Mouse (Mus musculus) CH12.LX (cell line): ENCODE data around the gene Gm44965. TPM values are rescaled to one million over a fixed set of nuclear protein-coding genes. Genes with fewer than 3 reads are reported as not detected.

Experiments used
- DNase-seq: peaks from one replicate; pipeline ENCODE4 v3.0.0-alpha.2; 2013; ENCODE audit errors: extremely low read depth
- H3K27ac ChIP-seq: 2 replicates; pipeline ENCODE4 v1.5.1; 2012; ENCODE audit warnings: low read depth, mild to moderate bottlenecking, control low read depth, moderate library complexity; ENCODE audit not compliant: insufficient read depth
- H3K27me3 ChIP-seq: replicated peaks from 2 replicates; pipeline ENCODE3; 2012; ENCODE audit warnings: inconsistent platforms
- H3K36me3 ChIP-seq, 2 experiments: replicated peaks in 1 of 2; 2 replicates each; pipeline versions ENCODE3 to v1.6.1; 2012; ENCODE audit warnings: inconsistent platforms in 1 of 2, low read length in 1 of 2, mild to moderate bottlenecking in 1 of 2, mixed read lengths in 1 of 2, moderate library complexity in 1 of 2; ENCODE audit not compliant: control insufficient read depth in 1 of 2, insufficient read depth in 1 of 2
- H3K4me1 ChIP-seq, 2 experiments: 2 replicates each; pipeline ENCODE4 v1.6.1; 2012; ENCODE audit warnings: inconsistent platforms in 1 of 2, moderate library complexity in 1 of 2; ENCODE audit not compliant: insufficient read depth in 2 of 2, control insufficient read depth in 1 of 2
- H3K4me2 ChIP-seq: 2 replicates; pipeline ENCODE4 v1.6.1; 2012; ENCODE audit warnings: low read depth, mild to moderate bottlenecking, control low read depth; ENCODE audit not compliant: poor library complexity, insufficient read depth, severe bottlenecking
- H3K4me3 ChIP-seq, 3 experiments: fragments of 150-350 bp in 1 of 3; sonication (generic) in 1 of 3; replicated peaks in 1 of 3; 2 replicates each; pipeline versions ENCODE3 to v1.5.1; 2011 to 2012; ENCODE audit warnings: low read depth in 2 of 3, low read length in 2 of 3, mild to moderate bottlenecking in 2 of 3, moderate library complexity in 2 of 3, control low read depth in 1 of 3, improper control_type of control experiment in 1 of 3, inconsistent platforms in 1 of 3, mixed read lengths in 1 of 3; ENCODE audit not compliant: poor library complexity in 1 of 3
- H3K79me2 ChIP-seq: replicated peaks from 2 replicates; pipeline ENCODE4 v1.6.1; 2012; ENCODE audit warnings: mild to moderate bottlenecking, moderate library complexity; ENCODE audit not compliant: control insufficient read depth, poor library complexity, insufficient read depth, severe bottlenecking; ENCODE audit errors: extremely low read depth
- H3K9ac ChIP-seq: 2 replicates; pipeline ENCODE4 v1.6.1; 2012; ENCODE audit warnings: low read depth, mild to moderate bottlenecking, control low read depth, moderate library complexity; ENCODE audit not compliant: insufficient read depth
- H3K9me3 ChIP-seq: replicated peaks from 2 replicates; pipeline ENCODE3; 2012; ENCODE audit warnings: low read length, inconsistent platforms, mixed read lengths
- BHLHE40 ChIP-seq: IDR thresholded peaks from 2 replicates; pipeline ENCODE4 v1.6.1; 2011; ENCODE audit warnings: mild to moderate bottlenecking, low read depth, low read length, improper control_type of control experiment
- CHD1 ChIP-seq: IDR thresholded peaks from 2 replicates; pipeline ENCODE4 v1.6.1; 2012; ENCODE audit warnings: low read depth, low read length, improper control_type of control experiment, inconsistent platforms
- CHD2 ChIP-seq: IDR thresholded peaks from 2 replicates; pipeline ENCODE4 v1.6.1; 2011; ENCODE audit warnings: low read length, improper control_type of control experiment
- CTCF ChIP-seq, 2 experiments: IDR thresholded peaks in 1 of 2; conservative IDR thresholded peaks in 1 of 2; 2 replicates each; pipeline ENCODE4 v1.5.1; 2011 to 2012; ENCODE audit warnings: low read depth in 2 of 2, low read length in 2 of 2, improper control_type of control experiment in 1 of 2, inconsistent platforms in 1 of 2, mild to moderate bottlenecking in 1 of 2, moderate library complexity in 1 of 2
- E2F4 ChIP-seq: IDR thresholded peaks from 2 replicates; pipeline ENCODE4 v1.6.1; 2011; ENCODE audit warnings: low read depth, low read length, improper control_type of control experiment; ENCODE audit not compliant: insufficient replicate concordance
- ELF1 ChIP-seq: IDR thresholded peaks from 2 replicates; pipeline ENCODE4 v1.6.1; 2014; ENCODE audit warnings: low read depth, mild to moderate bottlenecking, inconsistent platforms, low read length, improper control_type of control experiment
- EP300 ChIP-seq: IDR thresholded peaks from 2 replicates; pipeline ENCODE4 v1.6.1; 2011; ENCODE audit warnings: low read length, improper control_type of control experiment
- GABPA ChIP-seq: IDR thresholded peaks from 2 replicates; pipeline ENCODE4 v1.6.1; 2012; ENCODE audit warnings: low read depth, low read length, improper control_type of control experiment, inconsistent platforms; ENCODE audit not compliant: insufficient replicate concordance
- HCFC1 ChIP-seq: IDR thresholded peaks from 2 replicates; pipeline ENCODE4 v1.6.1; 2012; ENCODE audit warnings: low read depth, mild to moderate bottlenecking, inconsistent platforms, low read length, improper control_type of control experiment
- IRF4 ChIP-seq: IDR thresholded peaks from 2 replicates; pipeline ENCODE4 v1.6.1; 2014; ENCODE audit warnings: low read depth, mild to moderate bottlenecking, inconsistent platforms, low read length, improper control_type of control experiment
- JUN ChIP-seq: IDR thresholded peaks from 2 replicates; pipeline ENCODE4 v1.6.1; 2011; ENCODE audit warnings: low read depth, mild to moderate bottlenecking, low read length, improper control_type of control experiment, moderate library complexity; ENCODE audit not compliant: insufficient read depth
- MAFK ChIP-seq: IDR thresholded peaks from 2 replicates; pipeline ENCODE4 v1.6.1; 2011; ENCODE audit warnings: low read length, improper control_type of control experiment; ENCODE audit not compliant: insufficient replicate concordance
- MAZ ChIP-seq: IDR thresholded peaks from 2 replicates; pipeline ENCODE4 v1.6.1; 2012; ENCODE audit warnings: low read depth, mild to moderate bottlenecking, inconsistent platforms, low read length, improper control_type of control experiment, moderate library complexity
- MXI1 ChIP-seq: IDR thresholded peaks from 2 replicates; pipeline ENCODE4 v1.6.1; 2011; ENCODE audit warnings: mild to moderate bottlenecking, low read depth, low read length, improper control_type of control experiment
- MYC ChIP-seq: IDR thresholded peaks from 2 replicates; pipeline ENCODE4 v1.6.1; 2011; ENCODE audit warnings: low read depth, mild to moderate bottlenecking, improper control_type of control experiment, low read length
- NELFE ChIP-seq: IDR thresholded peaks from 2 replicates; pipeline ENCODE4 v1.6.1; 2011; ENCODE audit warnings: low read depth, low read length, improper control_type of control experiment
- NRF1 ChIP-seq: IDR thresholded peaks from 2 replicates; pipeline ENCODE4 v1.6.1; 2014; ENCODE audit warnings: low read depth, mild to moderate bottlenecking, inconsistent platforms, low read length, improper control_type of control experiment, moderate library complexity
- PAX5 ChIP-seq: IDR thresholded peaks from 2 replicates; pipeline ENCODE4 v1.6.1; 2012; ENCODE audit warnings: low read length, inconsistent platforms, mixed read lengths
- RAD21 ChIP-seq: IDR thresholded peaks from 2 replicates; pipeline ENCODE4 v1.6.1; 2011; ENCODE audit warnings: low read depth, mild to moderate bottlenecking, low read length, improper control_type of control experiment, moderate library complexity
- RCOR1 ChIP-seq: conservative IDR thresholded peaks from 2 replicates; pipeline ENCODE4 v1.6.1; 2012; ENCODE audit warnings: low read depth, mild to moderate bottlenecking, inconsistent platforms, low read length, improper control_type of control experiment
- UBTF ChIP-seq: IDR thresholded peaks from 2 replicates; pipeline ENCODE4 v1.6.1; 2012; ENCODE audit warnings: low read depth, mild to moderate bottlenecking, inconsistent platforms, low read length, improper control_type of control experiment, moderate library complexity
- ZC3H11A ChIP-seq: IDR thresholded peaks from 2 replicates; pipeline ENCODE4 v1.6.1; 2012; ENCODE audit warnings: low read depth, mild to moderate bottlenecking, inconsistent platforms, low read length, improper control_type of control experiment
- ZMIZ1 ChIP-seq: IDR thresholded peaks from 2 replicates; pipeline ENCODE4 v1.6.1; 2012; ENCODE audit warnings: low read depth, mild to moderate bottlenecking, inconsistent platforms, low read length, improper control_type of control experiment
- dilution Hi-C: fragments of 300-500 bp; cut with MboI; formaldehyde crosslinking; loops from 2 replicates; pipeline ENCODE4 v1.14.3; 2020; ENCODE audit warnings: low sequenced_read_pairs; ENCODE audit not compliant: extremely low pct_unique_long_range_greater_than_20kb, extremely low pct_ligation_motif_present
- in situ Hi-C: fragments of 300-500 bp; cut with MboI; formaldehyde crosslinking; loops from 3 replicates; pipeline ENCODE4 v1.14.3; 2019; ENCODE audit warnings: low sequenced_read_pairs, low pct_ligation_motif_present, low pct_unique_long_range_greater_than_20kb, mixed read lengths
- polyA plus RNA-seq: library from polyadenylated mRNA; unstranded; fragments of >175 nt; gene quantifications from 2 replicates; pipeline ENCODE4 v1.2.1, GENCODE M21; 2012; ENCODE audit warnings: low read depth; ENCODE audit not compliant: insufficient read length
- total RNA-seq, 2 experiments: library from RNA; depleted of rRNA; stranded (reverse); fragments of 300-350 nt in 1 of 2; fragments of >200 nt in 1 of 2; gene quantifications; 2 replicates each; pipeline ENCODE4 v1.2.3; 2012 to 2014

Gene Gm44965
- total and polyA plus RNA-seq, 3 experiments = not detected

DNA sequence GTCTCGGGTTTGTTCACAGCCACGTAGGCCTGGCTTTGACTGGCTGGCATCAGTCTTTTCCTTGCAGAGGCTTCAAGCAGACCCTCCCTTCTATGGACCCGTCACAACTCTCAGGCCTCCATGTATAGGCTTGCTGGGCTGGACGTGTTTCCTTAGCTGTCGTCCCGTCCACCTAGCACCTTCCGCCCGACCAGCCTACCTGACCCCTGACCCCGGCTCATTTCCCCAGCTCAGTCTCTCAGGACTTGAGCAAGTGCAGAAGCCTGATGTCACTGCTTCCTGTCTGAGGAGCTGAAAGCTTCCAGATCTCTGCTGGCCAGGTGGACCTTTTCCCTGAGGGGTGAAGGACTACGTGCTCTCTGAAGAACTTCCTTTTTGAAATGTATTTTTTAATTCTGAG is 20.5 kb upstream of the Gm44965 start:
- DNase-seq = no peak
- Histone ChIP-seq H3K4me2 (no peak overlapping the region), H3K36me3 (peaks cover 0 to 9% of the 10 kb centered on the region in 2 experiments), H3K4me1 (peaks cover 0 to 6% of the 10 kb centered on the region in 2 experiments; a peak in 1 of 4 replicates), H3K9me3 (no peaks in the 10 kb centered on the region), H3K79me2 (no peaks in the 10 kb centered on the region), H3K27ac (no peak overlapping the region)
- dilution Hi-C loops = no loop called here
- no peak for TF ChIP-seq HCFC1
- TF ChIP-seq ZMIZ1 = no peak
- no peak for TF ChIP-seq RAD21
- no peak for TF ChIP-seq EP300
- no peak for TF ChIP-seq IRF4
- no peak for TF ChIP-seq MAFK
- no peak for TF ChIP-seq CHD2
- TF ChIP-seq NRF1 = no peak
- no peak for TF ChIP-seq UBTF
- no peak for TF ChIP-seq MYC
- TF ChIP-seq, all 38 proteins: peak for 0
- Histone ChIP-seq H3K4me3 (no peak overlapping the region), H3K9ac (no peak overlapping the region), H3K27me3 (no peaks in the 10 kb centered on the region)
- in situ Hi-C loops = no loop called here

DNA sequence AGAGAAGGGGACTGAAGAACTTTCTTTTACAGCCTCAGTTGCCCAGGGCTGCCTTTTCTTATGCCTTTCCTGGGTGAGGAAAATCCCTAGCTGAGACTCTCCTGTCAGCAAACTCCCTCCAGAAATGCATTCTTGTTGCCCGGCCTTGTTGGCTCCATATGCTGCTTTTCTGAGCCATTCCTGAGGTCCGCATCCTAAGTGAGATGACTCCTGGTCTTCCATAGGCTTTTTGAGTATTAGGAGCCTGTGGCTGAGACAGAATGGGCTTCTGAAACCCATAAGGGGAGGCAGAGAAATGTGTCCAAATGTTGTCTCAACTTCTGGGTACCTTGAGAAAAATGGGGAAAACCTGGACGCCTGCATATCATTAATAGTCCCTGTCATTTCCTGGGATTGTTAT is 19.8 kb upstream of the Gm44965 start:
- Histone ChIP-seq H3K79me2 (no peaks in the 10 kb centered on the region), H3K9me3 (no peaks in the 10 kb centered on the region), H3K27ac (no peak overlapping the region), H3K27me3 (no peaks in the 10 kb centered on the region), H3K4me2 (no peak overlapping the region), H3K9ac (no peak overlapping the region), H3K4me1 (peaks cover 0 to 12% of the 10 kb centered on the region in 2 experiments; a peak in 2 of 4 replicates)
- dilution Hi-C loops (no loop called here), in situ Hi-C loops (no loop called here)
- no peak for DNase-seq
- TF ChIP-seq PAX5 (no peak), MXI1 (no peak), RCOR1 (no peak), ELF1 (no peak), GABPA (no peak), BHLHE40 (no peak), E2F4 (no peak), JUN (no peak), ZC3H11A (no peak), CTCF (conservative IDR thresholded peaks at IDR 0.05 in 1 of 2, IDR thresholded peaks at IDR 0.05 in 1 of 2; ENCODE audit: low read depth in 2 of 2, low read length in 2 of 2) (no peak), NELFE (no peak), CHD1 (no peak), MAZ (no peak)
- TF ChIP-seq, all 38 proteins: peak for 0
- H3K36me3 ChIP-seq = peaks cover 0 to 3% of the 10 kb centered on the region in 2 experiments
- H3K4me3 ChIP-seq = no peak overlapping the region
